Mouse (Mus musculus) CH12.LX (cell line): ENCODE measurements around the gene Zp3. TPM values are rescaled to one million over a fixed set of nuclear protein-coding genes. Genes with fewer than 3 reads are reported as not detected.

Source experiments
- DNase-seq: peaks from one replicate; pipeline ENCODE4 v3.0.0-alpha.2; 2013; ENCODE audit errors: extremely low read depth
- H3K27ac ChIP-seq: 2 replicates; pipeline ENCODE4 v1.5.1; 2012; ENCODE audit warnings: low read depth, mild to moderate bottlenecking, control low read depth, moderate library complexity; ENCODE audit not compliant: insufficient read depth
- H3K27me3 ChIP-seq: replicated peaks from 2 replicates; pipeline ENCODE3; 2012; ENCODE audit warnings: inconsistent platforms
- H3K36me3 ChIP-seq, 2 experiments: replicated peaks in 1 of 2; 2 replicates each; pipeline versions ENCODE3 to v1.6.1; 2012; ENCODE audit warnings: inconsistent platforms in 1 of 2, low read length in 1 of 2, mild to moderate bottlenecking in 1 of 2, mixed read lengths in 1 of 2, moderate library complexity in 1 of 2; ENCODE audit not compliant: control insufficient read depth in 1 of 2, insufficient read depth in 1 of 2
- H3K4me1 ChIP-seq, 2 experiments: 2 replicates each; pipeline ENCODE4 v1.6.1; 2012; ENCODE audit warnings: inconsistent platforms in 1 of 2, moderate library complexity in 1 of 2; ENCODE audit not compliant: insufficient read depth in 2 of 2, control insufficient read depth in 1 of 2
- H3K4me2 ChIP-seq: 2 replicates; pipeline ENCODE4 v1.6.1; 2012; ENCODE audit warnings: low read depth, mild to moderate bottlenecking, control low read depth; ENCODE audit not compliant: poor library complexity, insufficient read depth, severe bottlenecking
- H3K4me3 ChIP-seq, 3 experiments: fragments of 150-350 bp in 1 of 3; sonication (generic) in 1 of 3; replicated peaks in 1 of 3; 2 replicates each; pipeline versions ENCODE3 to v1.5.1; 2011 to 2012; ENCODE audit warnings: low read depth in 2 of 3, low read length in 2 of 3, mild to moderate bottlenecking in 2 of 3, moderate library complexity in 2 of 3, control low read depth in 1 of 3, improper control_type of control experiment in 1 of 3, inconsistent platforms in 1 of 3, mixed read lengths in 1 of 3; ENCODE audit not compliant: poor library complexity in 1 of 3
- H3K79me2 ChIP-seq: replicated peaks from 2 replicates; pipeline ENCODE4 v1.6.1; 2012; ENCODE audit warnings: mild to moderate bottlenecking, moderate library complexity; ENCODE audit not compliant: control insufficient read depth, poor library complexity, insufficient read depth, severe bottlenecking; ENCODE audit errors: extremely low read depth
- H3K9ac ChIP-seq: 2 replicates; pipeline ENCODE4 v1.6.1; 2012; ENCODE audit warnings: low read depth, mild to moderate bottlenecking, control low read depth, moderate library complexity; ENCODE audit not compliant: insufficient read depth
- H3K9me3 ChIP-seq: replicated peaks from 2 replicates; pipeline ENCODE3; 2012; ENCODE audit warnings: low read length, inconsistent platforms, mixed read lengths
- BHLHE40 ChIP-seq: IDR thresholded peaks from 2 replicates; pipeline ENCODE4 v1.6.1; 2011; ENCODE audit warnings: mild to moderate bottlenecking, low read depth, low read length, improper control_type of control experiment
- CHD2 ChIP-seq: IDR thresholded peaks from 2 replicates; pipeline ENCODE4 v1.6.1; 2011; ENCODE audit warnings: low read length, improper control_type of control experiment
- EP300 ChIP-seq: IDR thresholded peaks from 2 replicates; pipeline ENCODE4 v1.6.1; 2011; ENCODE audit warnings: low read length, improper control_type of control experiment
- ETS1 ChIP-seq: conservative IDR thresholded peaks from 2 replicates; pipeline ENCODE4 v1.6.1; 2012; ENCODE audit warnings: low read depth, mild to moderate bottlenecking, inconsistent platforms, low read length, improper control_type of control experiment, moderate library complexity
- JUND ChIP-seq: conservative IDR thresholded peaks from 2 replicates; pipeline ENCODE4 v1.6.1; 2011; ENCODE audit warnings: low read depth, low read length, improper control_type of control experiment
- KAT2A ChIP-seq: IDR thresholded peaks from 2 replicates; pipeline ENCODE4 v1.6.1; 2012; ENCODE audit warnings: low read length, improper control_type of control experiment, inconsistent platforms; ENCODE audit not compliant: insufficient replicate concordance
- MAFK ChIP-seq: IDR thresholded peaks from 2 replicates; pipeline ENCODE4 v1.6.1; 2011; ENCODE audit warnings: low read length, improper control_type of control experiment; ENCODE audit not compliant: insufficient replicate concordance
- MEF2A ChIP-seq: IDR thresholded peaks from 2 replicates; pipeline ENCODE4 v1.6.1; 2014; ENCODE audit warnings: low read depth, mild to moderate bottlenecking, inconsistent platforms, low read length, improper control_type of control experiment, borderline replicate concordance
- NRF1 ChIP-seq: IDR thresholded peaks from 2 replicates; pipeline ENCODE4 v1.6.1; 2014; ENCODE audit warnings: low read depth, mild to moderate bottlenecking, inconsistent platforms, low read length, improper control_type of control experiment, moderate library complexity
- POLR2A ChIP-seq: IDR thresholded peaks from 2 replicates; pipeline ENCODE4 v1.6.1; 2011; ENCODE audit warnings: low read depth, mild to moderate bottlenecking, improper control_type of control experiment, low read length
- POLR2AphosphoS2 ChIP-seq: IDR thresholded peaks from 2 replicates; pipeline ENCODE4 v1.6.1; 2011; ENCODE audit warnings: low read depth, low read length, improper control_type of control experiment
- SIN3A ChIP-seq: IDR thresholded peaks from 2 replicates; pipeline ENCODE4 v1.6.1; 2012; ENCODE audit warnings: low read length, improper control_type of control experiment, inconsistent platforms
- TBP ChIP-seq: conservative IDR thresholded peaks from 2 replicates; pipeline ENCODE4 v1.6.1; 2011; ENCODE audit warnings: low read depth, low read length, improper control_type of control experiment
- USF1 ChIP-seq: IDR thresholded peaks from 2 replicates; pipeline ENCODE4 v1.6.1; 2014; ENCODE audit warnings: low read depth, mild to moderate bottlenecking, inconsistent platforms, low read length, improper control_type of control experiment
- ZKSCAN1 ChIP-seq: IDR thresholded peaks from 2 replicates; pipeline ENCODE4 v1.6.1; 2012; ENCODE audit warnings: low read depth, inconsistent platforms, low read length, improper control_type of control experiment, borderline replicate concordance
- ZMIZ1 ChIP-seq: IDR thresholded peaks from 2 replicates; pipeline ENCODE4 v1.6.1; 2012; ENCODE audit warnings: low read depth, mild to moderate bottlenecking, inconsistent platforms, low read length, improper control_type of control experiment
- dilution Hi-C: fragments of 300-500 bp; cut with MboI; formaldehyde crosslinking; loops from 2 replicates; pipeline ENCODE4 v1.14.3; 2020; ENCODE audit warnings: low sequenced_read_pairs; ENCODE audit not compliant: extremely low pct_unique_long_range_greater_than_20kb, extremely low pct_ligation_motif_present
- in situ Hi-C: fragments of 300-500 bp; cut with MboI; formaldehyde crosslinking; loops from 3 replicates; pipeline ENCODE4 v1.14.3; 2019; ENCODE audit warnings: low sequenced_read_pairs, low pct_ligation_motif_present, low pct_unique_long_range_greater_than_20kb, mixed read lengths
- polyA plus RNA-seq: library from polyadenylated mRNA; unstranded; fragments of >175 nt; gene quantifications from 2 replicates; pipeline ENCODE4 v1.2.1, GENCODE M21; 2012; ENCODE audit warnings: low read depth; ENCODE audit not compliant: insufficient read length
- total RNA-seq, 2 experiments: library from RNA; depleted of rRNA; stranded (reverse); fragments of 300-350 nt in 1 of 2; fragments of >200 nt in 1 of 2; gene quantifications; 2 replicates each; pipeline ENCODE4 v1.2.3; 2012 to 2014

Zp3 gene
- total and polyA plus RNA-seq, 3 experiments = 0.13 TPM; not detected in 2

GRCm38 (mm10) chr5:135951660-135952059, 28.2 kb upstream of the Zp3 start:
- H3K27ac ChIP-seq = no peak overlapping the region
- H3K4me1 ChIP-seq = peaks cover 8 to 18% of the 10 kb centered on the region in 2 experiments
- H3K4me2 ChIP-seq = no peak overlapping the region
- in situ Hi-C loops (no loop called here), dilution Hi-C loops (no loop called here)
- H3K36me3 ChIP-seq = no peaks in the 10 kb centered on the region
- no peaks in the 10 kb centered on the region for H3K9me3 ChIP-seq
- no peaks in the 10 kb centered on the region for H3K27me3 ChIP-seq
- H3K9ac ChIP-seq = no peak overlapping the region
- H3K79me2 ChIP-seq = no peaks in the 10 kb centered on the region
- H3K4me3 ChIP-seq = no peak overlapping the region
- no peak for DNase-seq
- no peak for TF ChIP-seq NRF1
- no peak for TF ChIP-seq ZKSCAN1
- TF ChIP-seq MAFK = no peak
- no peak for TF ChIP-seq JUND
- TF ChIP-seq TBP = no peak
- no peak for TF ChIP-seq POLR2AphosphoS2
- TF ChIP-seq EP300 = no peak
- no peak for TF ChIP-seq POLR2A

GRCm38 (mm10) chr5:135952830-135953229, 27.1 kb upstream of the Zp3 start:
- DNase-seq = no peak
- no peak overlapping the region for H3K4me3 ChIP-seq
- no peak overlapping the region for H3K9ac ChIP-seq
- TF ChIP-seq ZMIZ1 (no peak), MEF2A (no peak), POLR2AphosphoS2 (no peak), USF1 (no peak), BHLHE40 (no peak), NRF1 (no peak), TBP (no peak)
- no peaks in the 10 kb centered on the region for H3K9me3 ChIP-seq
- dilution Hi-C loops = no loop called here
- peaks cover 11 to 25% of the 10 kb centered on the region in 2 experiments for H3K4me1 ChIP-seq
- H3K36me3 ChIP-seq = no peaks in the 10 kb centered on the region
- in situ Hi-C loops = no loop called here
- H3K79me2 ChIP-seq = no peaks in the 10 kb centered on the region
- H3K27ac ChIP-seq = no peak overlapping the region
- H3K4me2 ChIP-seq = no peak overlapping the region
- H3K27me3 ChIP-seq = no peaks in the 10 kb centered on the region

- no peak for DNase-seq
- Histone ChIP-seq H3K27me3 (no peaks in the 10 kb centered on the region), H3K9ac (peak overlapping the region; percentile 65), H3K79me2 (no peaks in the 10 kb centered on the region), H3K4me2 (peak overlapping the region; percentile 73; the same call in 1 of the 2 replicates), H3K4me1 (peaks cover 19 to 40% of the 10 kb centered on the region in 2 experiments), H3K36me3 (peaks cover 0 to 7% of the 10 kb centered on the region in 2 experiments), H3K9me3 (no peaks in the 10 kb centered on the region), H3K4me3 (no peak overlapping the region), H3K27ac (peak overlapping the region; percentile 24; the same call in 1 of the 2 replicates)
- TF ChIP-seq SIN3A (no peak), KAT2A (no peak), CHD2 (no peak), ETS1 (no peak), BHLHE40 (0 out of 2 replicates have a peak, but pooled peaks have one; percentile 22), EP300 (peak; percentile 30; the same call in 1 of the 2 replicates), POLR2A (no peak)
- in situ Hi-C loops = no loop called here
- dilution Hi-C loops = no loop called here
Observed at GRCm38 (mm10) chr5:135956300-135957206, 23.3 kb upstream of the Zp3 start.
